ENCODE assay signal across 17 mouse cellular contexts in genomic region chr4:12490066-12490465, GRCm38 (mm10).
"Had no signal": no experiment of that assay in that cellular context is flagged by ENCODE, and none has a peak within 500 bp of the region (broad histone marks: within the 10 kb centered on the region; RNA-seq: fewer than 3 reads in every experiment).

No protein-coding gene starts in this region.

- H3K27ac ChIP-seq: kidney, embryonic 15.5 days; limb, embryonic 12.5 days; limb, embryonic 15.5 days; liver, embryonic 14.5 days; lung, embryonic 15.5 days; midbrain, embryonic 12.5 days had no signal

- ATAC-seq: liver, postnatal 0 days; midbrain, embryonic 16.5 days had no signal

- H3K9me3 ChIP-seq: kidney, embryonic 15.5 days; limb, embryonic 12.5 days; limb, embryonic 15.5 days; lung, embryonic 15.5 days; midbrain, embryonic 12.5 days had no signal

- H3K4me2 ChIP-seq: kidney, embryonic 15.5 days; limb, embryonic 12.5 days; limb, embryonic 15.5 days; liver, embryonic 11.5 days; lung, embryonic 15.5 days; midbrain, embryonic 12.5 days had no signal

- H3K4me1 ChIP-seq: kidney, embryonic 15.5 days; limb, embryonic 12.5 days; limb, embryonic 15.5 days; lung, embryonic 15.5 days; midbrain, embryonic 12.5 days had no signal

- H3K4me3 ChIP-seq: kidney, embryonic 15.5 days; limb, embryonic 12.5 days; limb, embryonic 15.5 days; lung, embryonic 15.5 days; midbrain, embryonic 12.5 days; myocyte had no signal

- H3K27me3 ChIP-seq: kidney, embryonic 15.5 days; limb, embryonic 12.5 days; limb, embryonic 15.5 days; lung, embryonic 15.5 days; midbrain, embryonic 12.5 days had no signal

- H3K36me3 ChIP-seq: kidney, embryonic 15.5 days; limb, embryonic 12.5 days; limb, embryonic 15.5 days; lung, embryonic 15.5 days; midbrain, embryonic 12.5 days had no signal

- DNase-seq: kidney, adult 11 months; kidney, adult 8-10 months; kidney, postnatal 36 days; liver, postnatal 0 days; lung, postnatal 14 days; lung, postnatal 4 days; thymus, adult 18-20 months; thymus, postnatal 36 days had no signal

- H3K9ac ChIP-seq: kidney, embryonic 15.5 days; limb, embryonic 12.5 days; limb, embryonic 15.5 days; liver, embryonic 14.5 days; liver, postnatal 0 days; lung, embryonic 15.5 days; midbrain, embryonic 12.5 days had no signal
